Mouse (Mus musculus) myocyte (in vitro differentiated cells): ENCODE results near the gene Myb. TPM values are rescaled to one million over a fixed set of nuclear protein-coding genes. Genes with fewer than 3 reads are reported as not detected.
A peak's percentile ranks its signal among the peaks of the same experiment; 100 is the strongest.

Source experiments
- H3K27me3 ChIP-seq: one replicate; pipeline ENCODE4 v1.6.1; 2011; ENCODE audit not compliant: control insufficient read depth, insufficient read depth, insufficient read length
- H3K36me3 ChIP-seq: one replicate; pipeline ENCODE4 v1.6.1; 2011; ENCODE audit not compliant: control insufficient read depth, insufficient read depth
- H3K4me2 ChIP-seq: one replicate; pipeline ENCODE4 v1.6.1; 2011; ENCODE audit warnings: low read depth, control low read depth
- H3K4me3 ChIP-seq: one replicate; pipeline ENCODE4 v1.5.1; 2011; ENCODE audit warnings: mild to moderate bottlenecking, control low read depth, moderate library complexity
- H3K79me2 ChIP-seq: one replicate; pipeline ENCODE4 v1.6.1; 2011; ENCODE audit not compliant: control insufficient read depth, insufficient read depth
- H3ac ChIP-seq: one replicate; pipeline ENCODE4 v1.6.1; 2011; ENCODE audit not compliant: control insufficient read depth, insufficient read length
- CEBPB ChIP-seq: IDR thresholded peaks from 2 replicates; pipeline ENCODE4 v1.6.1; 2011; ENCODE audit warnings: mild to moderate bottlenecking, moderate library complexity; ENCODE audit not compliant: poor library complexity, insufficient read depth, severe bottlenecking
- E2F4 ChIP-seq: IDR thresholded peaks from one replicate; pipeline ENCODE4 v1.6.1; 2011; ENCODE audit warnings: mild to moderate bottlenecking, control low read depth, moderate library complexity; ENCODE audit not compliant: insufficient read depth
- MAX ChIP-seq: IDR thresholded peaks from one replicate; pipeline ENCODE4 v1.6.1; 2011; ENCODE audit warnings: low read depth, mild to moderate bottlenecking, control low read depth
- MYOD1 ChIP-seq, 3 experiments: IDR thresholded peaks; one replicate each; pipeline ENCODE4 v1.6.1; 2011; ENCODE audit warnings: control low read depth in 2 of 3, low read depth in 2 of 3, mild to moderate bottlenecking in 2 of 3, moderate library complexity in 1 of 3; ENCODE audit not compliant: insufficient read length in 2 of 3, control insufficient read depth in 1 of 3
- MYOG ChIP-seq, 3 experiments: IDR thresholded peaks; one replicate each; pipeline ENCODE4 v1.6.1; 2011; ENCODE audit warnings: control low read depth in 2 of 3, low read depth in 2 of 3, mild to moderate bottlenecking in 2 of 3; ENCODE audit not compliant: insufficient read length in 2 of 3, control insufficient read depth in 1 of 3, insufficient read depth in 1 of 3
- POLR2A ChIP-seq: IDR thresholded peaks from one replicate; pipeline ENCODE4 v1.6.1; 2011; ENCODE audit warnings: low read depth, mild to moderate bottlenecking, control low read depth, moderate library complexity; ENCODE audit not compliant: insufficient read length
- POLR2AphosphoS2 ChIP-seq: IDR thresholded peaks from one replicate; pipeline ENCODE4 v1.6.1; 2011; ENCODE audit warnings: low read depth, control low read depth; ENCODE audit not compliant: insufficient read length
- REST ChIP-seq: IDR thresholded peaks from one replicate; pipeline ENCODE4 v1.6.1; 2011; ENCODE audit warnings: mild to moderate bottlenecking, control low read depth, moderate library complexity; ENCODE audit not compliant: insufficient read depth, insufficient read length
- SRF ChIP-seq: IDR thresholded peaks from one replicate; pipeline ENCODE4 v1.6.1; 2011; ENCODE audit warnings: low read depth; ENCODE audit not compliant: control insufficient read depth, insufficient read length
- TCF12 ChIP-seq: IDR thresholded peaks from one replicate; pipeline ENCODE4 v1.6.1; 2011; ENCODE audit warnings: mild to moderate bottlenecking, control low read depth; ENCODE audit not compliant: poor library complexity, insufficient read depth, severe bottlenecking
- TCF3 ChIP-seq: IDR thresholded peaks from one replicate; pipeline ENCODE4 v1.6.1; 2011; ENCODE audit warnings: low read depth, control low read depth; ENCODE audit not compliant: insufficient read length
- USF1 ChIP-seq: IDR thresholded peaks from one replicate; pipeline ENCODE4 v1.6.1; 2011; ENCODE audit warnings: low read depth, mild to moderate bottlenecking, control low read depth, moderate library complexity
- polyA plus RNA-seq: library from polyadenylated mRNA; unstranded; fragments of >200 nt; fragmentation: generic; extraction: Trizol; gene quantifications from one replicate; pipeline ENCODE4 v1.2.1, GENCODE M21; 2012; ENCODE audit warnings: missing spikeins

The Myb gene
- polyA plus RNA-seq, 1 experiment, result 0.02 TPM

DNA sequence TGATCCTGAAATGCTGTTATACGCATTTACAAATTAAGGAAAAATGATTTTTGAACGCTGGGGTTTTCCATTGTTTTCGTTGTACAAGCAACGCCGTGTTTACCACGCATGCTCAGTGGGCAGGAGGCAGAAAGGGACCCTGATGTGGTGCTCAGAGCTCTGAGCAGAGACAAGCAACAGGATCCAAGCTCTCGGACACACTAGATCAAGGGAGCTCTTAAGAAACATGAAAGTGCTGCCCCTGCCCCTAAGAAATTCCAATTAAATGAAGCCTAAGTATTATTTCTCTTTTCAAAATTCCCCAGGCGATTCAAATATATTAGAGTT lies 28.5 kb upstream of the Myb start:
- H3K4me3 ChIP-seq, result peak overlapping the region; percentile 13
- peaks cover 23% of the 10 kb centered on the region for H3K27me3 ChIP-seq
- peak overlapping the region; percentile 88 for H3K4me2 ChIP-seq
- H3ac ChIP-seq, result no peak overlapping the region
- no peaks in the 10 kb centered on the region for H3K79me2 ChIP-seq
- TF ChIP-seq TCF12, result no peak
- TF ChIP-seq POLR2AphosphoS2, result no peak
- no peak for TF ChIP-seq E2F4
- no peak for TF ChIP-seq SRF
- no peak for TF ChIP-seq CEBPB
- TF ChIP-seq REST, result no peak
- no peak for TF ChIP-seq MYOD1 (IDR thresholded peaks at IDR 0.05; ENCODE audit: control insufficient read depth in 1 of 3, insufficient read length in 2 of 3, low read depth in 2 of 3)
- TF ChIP-seq MYOG (IDR thresholded peaks at IDR 0.05; ENCODE audit: control insufficient read depth in 1 of 3, insufficient read depth in 1 of 3, insufficient read length in 2 of 3, low read depth in 2 of 3), result no peak
- TF ChIP-seq MAX, result no peak
- TF ChIP-seq USF1, result no peak
- TF ChIP-seq TCF3, result no peak
- TF ChIP-seq POLR2A, result no peak
- no peaks in the 10 kb centered on the region for H3K36me3 ChIP-seq

GRCm38 (mm10) chr10:21188564-21189274 lies 27.9 kb upstream of the Myb start:
- peak overlapping the region; percentile 13 for H3K4me3 ChIP-seq
- H3K4me2 ChIP-seq, result peak overlapping the region; percentile 88
- peaks cover 20% of the 10 kb centered on the region for H3K27me3 ChIP-seq
- H3ac ChIP-seq, result no peak overlapping the region
- H3K36me3 ChIP-seq, result no peaks in the 10 kb centered on the region
- TF ChIP-seq REST (no peak), CEBPB (no peak), TCF12 (no peak), MYOD1 (IDR thresholded peaks at IDR 0.05; ENCODE audit: control insufficient read depth in 1 of 3, insufficient read length in 2 of 3, low read depth in 2 of 3) (no peak), SRF (no peak), POLR2A (no peak), MYOG (IDR thresholded peaks at IDR 0.05; ENCODE audit: control insufficient read depth in 1 of 3, insufficient read depth in 1 of 3, insufficient read length in 2 of 3, low read depth in 2 of 3) (no peak), USF1 (no peak), TCF3 (no peak), E2F4 (no peak), MAX (no peak), POLR2AphosphoS2 (no peak)
- no peaks in the 10 kb centered on the region for H3K79me2 ChIP-seq

GRCm38 (mm10) chr10:21187847-21188246 lies 27.1 kb upstream of the Myb start:
- H3K36me3 ChIP-seq, result no peaks in the 10 kb centered on the region
- no peak overlapping the region for H3ac ChIP-seq
- H3K4me3 ChIP-seq, result no peak overlapping the region
- H3K79me2 ChIP-seq, result no peaks in the 10 kb centered on the region
- H3K27me3 ChIP-seq, result peaks cover 11% of the 10 kb centered on the region
- no peak overlapping the region for H3K4me2 ChIP-seq
- TF ChIP-seq POLR2AphosphoS2, result no peak
- no peak for TF ChIP-seq USF1
- no peak for TF ChIP-seq POLR2A
- no peak for TF ChIP-seq TCF12
- no peak for TF ChIP-seq REST
- no peak for TF ChIP-seq MYOD1 (IDR thresholded peaks at IDR 0.05; ENCODE audit: control insufficient read depth in 1 of 3, insufficient read length in 2 of 3, low read depth in 2 of 3)
- no peak for TF ChIP-seq MYOG (IDR thresholded peaks at IDR 0.05; ENCODE audit: control insufficient read depth in 1 of 3, insufficient read depth in 1 of 3, insufficient read length in 2 of 3, low read depth in 2 of 3)
- no peak for TF ChIP-seq MAX
- no peak for TF ChIP-seq SRF
- no peak for TF ChIP-seq E2F4
- no peak for TF ChIP-seq TCF3
- TF ChIP-seq CEBPB, result no peak

DNA sequence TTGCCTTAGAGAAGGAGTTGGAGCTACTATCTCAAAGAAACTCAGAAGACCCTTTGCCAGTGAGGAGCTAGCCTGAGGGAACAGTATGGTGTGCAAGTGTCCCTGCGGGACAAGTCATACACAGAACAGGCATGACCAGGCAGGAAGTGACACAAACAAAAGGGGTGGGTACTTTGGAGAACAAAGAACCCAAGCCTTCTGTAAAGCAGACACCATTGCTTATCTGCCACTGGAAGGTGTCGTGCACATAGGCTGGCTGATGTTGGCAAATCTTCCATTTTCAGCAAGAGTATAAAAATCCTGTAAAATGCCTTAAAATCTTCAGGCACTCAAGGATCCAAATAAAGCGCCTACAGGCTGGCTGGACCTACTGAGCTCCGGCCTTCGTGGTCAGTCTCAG lies 25.9 kb upstream of the Myb start:
- H3K4me3 ChIP-seq, result no peak overlapping the region
- no peak overlapping the region for H3ac ChIP-seq
- no peaks in the 10 kb centered on the region for H3K36me3 ChIP-seq
- peaks cover 1% of the 10 kb centered on the region for H3K27me3 ChIP-seq
- no peaks in the 10 kb centered on the region for H3K79me2 ChIP-seq
- H3K4me2 ChIP-seq, result no peak overlapping the region
- TF ChIP-seq REST (no peak), TCF3 (no peak), E2F4 (no peak), MAX (no peak), SRF (no peak), TCF12 (no peak), POLR2A (no peak), POLR2AphosphoS2 (no peak), MYOG (IDR thresholded peaks at IDR 0.05; ENCODE audit: control insufficient read depth in 1 of 3, insufficient read depth in 1 of 3, insufficient read length in 2 of 3, low read depth in 2 of 3) (no peak), MYOD1 (IDR thresholded peaks at IDR 0.05; ENCODE audit: control insufficient read depth in 1 of 3, insufficient read length in 2 of 3, low read depth in 2 of 3) (no peak), CEBPB (no peak), USF1 (no peak)
